Mouse (Mus musculus) mature B cell (primary cell): ENCODE data around the gene Cd244a.

Source experiments
- in situ Hi-C: fragments of 300-500 bp; cut with MboI; formaldehyde crosslinking; loops from 2 replicates; pipeline ENCODE4 v1.14.3; 2019

Gene Cd244a

DNA sequence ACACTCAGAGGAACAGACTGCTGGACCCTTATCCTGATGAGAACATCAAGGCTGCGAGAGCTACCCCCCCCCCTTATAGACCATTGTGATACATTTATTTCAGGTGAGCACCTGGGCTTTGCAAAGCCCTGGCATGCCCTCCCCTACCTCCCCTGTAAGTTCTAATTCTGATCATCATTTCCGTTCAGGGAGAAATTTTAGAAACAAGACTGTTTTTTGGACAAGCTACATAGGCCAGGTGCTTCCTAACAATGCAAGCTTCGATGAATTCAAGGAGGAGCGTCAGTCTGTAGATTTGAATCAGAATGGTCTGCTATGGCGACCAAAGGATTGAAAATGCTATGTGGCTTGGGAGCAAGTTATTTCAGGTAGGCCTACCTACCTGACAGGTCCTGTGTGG, 88.7 kb downstream of the Cd244a start:
- in situ Hi-C loops = no loop called here

DNA sequence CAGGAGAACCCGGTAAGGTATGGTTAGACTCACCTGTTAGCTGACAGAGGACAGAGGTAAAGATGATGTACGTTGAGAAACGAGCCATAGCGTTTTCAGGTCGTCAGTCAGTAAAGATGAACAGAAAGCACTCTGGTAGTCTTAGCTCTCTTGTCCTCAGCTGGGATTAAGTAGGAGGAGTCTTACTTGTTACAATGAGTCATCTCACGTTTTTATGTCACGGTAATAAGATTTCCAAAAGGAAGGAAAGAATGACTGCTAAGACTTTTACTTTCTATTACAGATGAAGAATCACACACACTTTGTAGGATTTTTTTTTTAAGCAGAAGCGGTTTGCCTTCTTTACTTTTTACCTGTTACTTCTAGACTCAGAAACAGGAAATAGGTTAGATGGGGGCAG, 89.8 kb downstream of the Cd244a start:
- in situ Hi-C loops = no loop called here

DNA sequence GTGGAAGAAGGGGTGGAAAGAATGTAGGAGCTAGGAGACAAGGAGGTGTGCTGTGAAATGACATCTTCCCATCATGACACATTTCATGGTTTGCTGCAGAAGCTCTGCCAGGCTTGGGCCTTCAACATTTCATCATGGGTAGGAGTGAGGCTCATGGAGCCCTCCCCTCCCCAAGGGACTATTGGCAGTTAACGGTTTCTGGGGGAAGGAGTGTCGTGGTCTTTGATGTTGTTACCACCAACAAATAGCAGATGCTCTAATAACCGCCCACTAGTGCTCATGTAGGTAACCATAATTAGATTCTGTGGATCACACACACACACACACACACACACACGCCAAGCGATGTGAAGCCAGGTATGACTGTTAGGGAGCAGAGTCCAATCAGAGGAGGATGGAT, 93.7 kb downstream of the Cd244a start, which contains the start of gene Slamf7:
Gene Slamf7 (minus strand): TSS at position 302 of the 400 bp plus-strand sequence.
- in situ Hi-C loops = no loop called here

DNA sequence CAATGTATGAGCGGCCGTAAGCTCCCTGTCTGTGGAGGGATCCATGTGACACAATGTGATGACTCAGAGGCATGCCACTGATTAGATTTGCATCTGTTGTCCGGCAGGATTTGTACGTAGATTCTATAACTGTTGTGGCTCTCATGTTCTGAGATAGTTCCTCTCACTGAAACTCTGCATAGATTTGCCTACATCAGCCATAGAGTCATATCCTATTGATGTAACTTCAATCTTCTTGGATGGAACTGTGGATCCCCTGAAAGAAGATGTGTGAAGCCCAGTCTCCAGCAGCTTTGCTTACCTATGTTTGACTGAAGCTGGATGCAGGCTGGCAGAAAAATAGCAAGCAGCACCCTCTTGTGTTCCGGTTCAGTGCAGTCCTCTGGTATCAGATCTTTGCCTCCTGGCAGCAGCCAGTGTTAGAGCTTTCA, 99.6 kb downstream of the Cd244a start:
- in situ Hi-C loops = no loop called here
